Mouse (Mus musculus): ENCODE data around the gene Slc4a2.

DNA sequence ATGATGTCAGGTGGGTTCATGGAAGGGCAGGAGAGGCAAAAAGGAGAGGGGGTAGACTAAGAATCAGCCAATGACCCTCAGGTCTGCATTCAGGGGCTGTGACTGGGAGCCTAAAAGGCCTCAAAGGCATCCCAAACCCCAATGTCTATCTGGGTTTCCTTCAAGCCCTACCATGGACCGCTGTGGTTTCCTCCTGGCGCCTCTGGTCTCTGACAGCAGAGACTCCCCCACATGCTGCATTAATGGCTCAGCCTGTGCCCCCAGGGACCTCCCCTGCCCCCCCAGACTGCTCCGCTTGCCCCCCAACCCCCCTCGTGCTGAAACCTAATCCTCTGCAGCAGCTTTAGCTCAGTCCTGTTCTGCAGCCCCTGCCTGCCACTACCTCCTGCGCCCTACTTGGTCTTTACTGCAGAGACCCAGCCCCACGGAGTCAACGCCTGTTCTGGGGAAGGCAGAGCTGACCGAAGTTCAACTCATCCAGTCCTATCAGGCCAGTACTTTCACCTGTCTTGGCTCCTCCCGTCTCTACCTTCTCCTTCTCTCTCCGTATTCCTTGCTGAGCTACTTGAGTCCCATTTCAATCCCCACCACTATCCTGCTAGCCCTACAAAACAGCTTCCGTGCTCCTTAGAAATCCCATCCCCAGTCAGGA is 10.5 kb upstream of the Slc4a2 start, which contains the start of gene Asic3:
- no peak for TF ChIP-seq POLR2A (IDR thresholded peaks at IDR 0.05; ENCODE audit: low read depth, low read length)
- TF ChIP-seq CTCF (IDR thresholded peaks at IDR 0.05; ENCODE audit: extremely low read depth, insufficient read depth, insufficient read length, insufficient replicate concordance) = no peak
